Mouse (Mus musculus) urinary bladder, postnatal 36 days (tissue): ENCODE results near the gene Gm10439.
"Not testable (repeated sequence)": the region's sequence is repeated elsewhere in the genome, so short reads cannot be mapped to it uniquely, and the experiment has no call there.

Experiments
- DNase-seq, 2 experiments: peaks; one replicate each; pipeline ENCODE4 v3.0.0; 2022; ENCODE audit warnings: low spot score in 2 of 2, mixed read lengths in 1 of 2

Gm10439 gene

GRCm38 (mm10) chrX:149594270-149594669, at the start of gene Gm10439:
Gene Gm10439, plus strand, starts transcription at chrX:149594570.
- DNase-seq = not testable (repeated sequence)
